Mouse (Mus musculus) megakaryocyte-erythroid progenitor cell, adult 5-6 weeks (primary cell): ENCODE data around the gene Basp1. TPM values are rescaled to one million over a fixed set of nuclear protein-coding genes. Genes with fewer than 3 reads are reported as not detected.

ENCODE experiments used
- total RNA-seq, 2 experiments: library from RNA; stranded (forward) in 1 of 2; stranded (reverse) in 1 of 2; fragments of 200-1000, 215-1000 nt in 1 of 2; fragments of >200 nt in 1 of 2; fragmentation: Nextera tagmentation in 1 of 2; gene quantifications; 2 replicates each; pipeline ENCODE4 v1.2.3; 2014 to 2017

The Basp1 gene
- total RNA-seq, 2 experiments from 2014 or later = 0.52 to 2.0 TPM

Other genes starting within 250 kb of the Basp1 start
- 1.6 and 6.6 TPM in 2 replicates for gene Myo10, start 208.8 kb upstream of the Basp1 start, total RNA-seq (2014; fragmentation: Nextera tagmentation)
- 3.9 and 6.8 TPM in 2 replicates for gene Myo10, start 208.8 kb upstream of the Basp1 start, total RNA-seq (2017)